Mouse (Mus musculus) olfactory bulb, adult 2 months (tissue): Measurements from ENCODE around the gene Fam168b.

ENCODE experiments used
- CTCF ChIP-seq: fragments of 200-500 bp; IDR thresholded peaks from 2 replicates; pipeline ENCODE4 v1.5.1; 2012; ENCODE audit warnings: low read depth, mild to moderate bottlenecking, low read length, moderate library complexity; ENCODE audit not compliant: insufficient read depth
- POLR2A ChIP-seq: fragments of 200-500 bp; IDR thresholded peaks from 2 replicates; pipeline ENCODE4 v1.6.1; 2012; ENCODE audit warnings: mild to moderate bottlenecking, low read depth, low read length, moderate library complexity; ENCODE audit not compliant: insufficient read depth

GRCm38 (mm10) chr1:34869231-34869630 is 26.4 kb upstream of the Fam168b start:
- TF ChIP-seq POLR2A (no peak), CTCF (no peak)
